Mouse (Mus musculus) telencephalon, adult 2 months (tissue): ENCODE measurements around the gene Dus1l.
"Not testable (repeated sequence)": the region's sequence is repeated elsewhere in the genome, so short reads cannot be mapped to it uniquely, and the experiment has no call there.

Experiments
- DNase-seq: peaks from one replicate; pipeline ENCODE4 v3.0.0-alpha.2; 2011; ENCODE audit warnings: low read depth, low spot score

The Dus1l gene

DNA sequence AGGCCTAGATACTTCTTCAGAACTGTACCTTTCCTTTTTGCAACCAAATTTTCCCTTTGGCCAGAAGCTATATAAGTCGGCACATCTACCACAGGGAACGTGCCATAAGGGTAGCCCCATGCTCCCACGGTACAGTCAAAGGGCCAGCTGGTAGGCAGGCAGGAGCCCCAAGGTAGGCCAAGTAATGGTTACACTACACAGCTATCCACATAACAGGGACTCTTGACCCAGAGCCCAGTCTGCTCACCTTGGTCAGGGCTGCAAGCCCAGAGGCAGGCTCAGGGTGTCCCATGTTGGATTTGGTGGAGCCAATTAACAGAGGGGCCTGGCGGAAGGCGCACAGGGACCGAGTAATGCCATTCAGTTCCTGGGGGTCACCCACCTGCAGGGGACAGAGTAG is 23.4 kb upstream of the Dus1l start:
- no peak for DNase-seq

DNA sequence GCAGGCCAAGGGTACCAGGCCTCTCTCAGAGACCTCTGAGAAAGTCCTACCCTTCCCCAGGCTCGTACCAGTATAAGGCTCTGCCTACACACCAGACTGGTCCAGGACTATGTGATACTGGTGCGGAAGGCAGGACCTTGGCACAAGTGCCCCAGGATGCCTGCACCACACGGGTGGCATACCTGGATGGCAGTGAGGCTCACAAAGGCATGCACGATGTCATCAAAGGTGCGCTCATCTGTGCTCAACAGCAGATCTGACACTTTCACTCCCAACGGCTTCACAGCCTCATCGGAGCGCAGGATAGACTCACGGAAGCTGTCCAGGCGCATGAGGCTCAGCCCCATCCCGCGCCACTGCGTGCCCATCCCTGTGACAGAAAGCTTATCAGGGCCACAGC is 22.0 kb upstream of the Dus1l start:
- no peak for DNase-seq

DNA sequence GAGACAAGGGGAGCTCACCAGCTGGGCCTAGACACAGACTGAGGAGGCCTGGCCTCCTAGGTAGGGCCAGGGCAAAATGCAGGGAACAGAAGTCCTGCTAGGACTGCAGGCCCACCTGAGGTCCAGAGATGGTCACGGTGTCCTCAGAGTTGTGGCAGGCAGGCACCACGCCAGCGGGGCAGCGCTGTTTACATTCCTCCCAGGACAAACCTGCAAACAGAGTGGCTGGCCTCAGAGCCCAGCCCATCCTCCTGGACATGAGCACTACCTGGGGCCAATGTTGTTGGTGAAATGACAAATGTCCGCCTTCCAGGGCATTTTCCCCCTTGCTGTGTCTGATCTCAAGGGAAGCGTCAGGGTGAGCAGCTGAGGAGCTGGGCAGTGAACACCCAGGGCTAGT is 21.2 kb upstream of the Dus1l start:
- no peak for DNase-seq

DNA sequence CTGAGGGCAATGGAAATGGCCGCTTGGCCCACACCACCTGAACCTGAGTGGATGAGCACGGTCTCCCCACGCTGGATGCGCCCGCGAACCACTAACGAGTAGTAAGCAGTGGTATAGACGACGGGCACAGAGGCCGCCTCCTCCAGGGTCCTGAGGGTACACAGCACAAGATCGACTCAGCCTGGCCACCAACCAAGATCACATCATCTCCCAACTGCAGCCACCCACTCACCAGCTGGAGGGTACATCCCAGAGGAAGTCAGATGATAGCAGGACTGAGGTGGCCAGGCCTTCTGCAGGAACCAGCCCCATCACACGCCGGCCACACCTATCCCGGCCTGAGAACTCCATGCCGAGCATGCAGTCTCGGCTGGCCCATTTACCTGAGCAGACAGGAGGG is 15.9 kb upstream of the Dus1l start:
- no peak for DNase-seq

DNA sequence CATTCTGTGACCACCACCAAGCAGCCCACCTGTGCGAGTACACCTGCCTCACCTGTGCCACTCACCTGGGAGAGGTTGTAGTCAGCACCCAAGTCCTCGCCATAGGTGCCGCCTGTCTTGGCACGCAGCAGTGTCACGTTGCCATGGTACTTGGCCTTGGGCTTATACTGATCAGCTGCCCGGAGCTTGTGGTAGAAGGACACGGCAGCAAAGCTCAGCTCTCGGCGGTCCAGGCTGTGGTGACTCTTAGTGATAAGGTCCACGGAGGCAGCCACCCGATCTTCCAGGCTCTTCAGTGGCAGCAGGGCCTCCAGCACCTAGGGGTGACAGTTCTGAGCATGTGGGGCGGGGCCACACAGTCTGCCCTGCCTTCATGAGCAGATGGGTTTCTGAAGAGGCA is 11.8 kb upstream of the Dus1l start:
- DNase-seq: no peak

DNA sequence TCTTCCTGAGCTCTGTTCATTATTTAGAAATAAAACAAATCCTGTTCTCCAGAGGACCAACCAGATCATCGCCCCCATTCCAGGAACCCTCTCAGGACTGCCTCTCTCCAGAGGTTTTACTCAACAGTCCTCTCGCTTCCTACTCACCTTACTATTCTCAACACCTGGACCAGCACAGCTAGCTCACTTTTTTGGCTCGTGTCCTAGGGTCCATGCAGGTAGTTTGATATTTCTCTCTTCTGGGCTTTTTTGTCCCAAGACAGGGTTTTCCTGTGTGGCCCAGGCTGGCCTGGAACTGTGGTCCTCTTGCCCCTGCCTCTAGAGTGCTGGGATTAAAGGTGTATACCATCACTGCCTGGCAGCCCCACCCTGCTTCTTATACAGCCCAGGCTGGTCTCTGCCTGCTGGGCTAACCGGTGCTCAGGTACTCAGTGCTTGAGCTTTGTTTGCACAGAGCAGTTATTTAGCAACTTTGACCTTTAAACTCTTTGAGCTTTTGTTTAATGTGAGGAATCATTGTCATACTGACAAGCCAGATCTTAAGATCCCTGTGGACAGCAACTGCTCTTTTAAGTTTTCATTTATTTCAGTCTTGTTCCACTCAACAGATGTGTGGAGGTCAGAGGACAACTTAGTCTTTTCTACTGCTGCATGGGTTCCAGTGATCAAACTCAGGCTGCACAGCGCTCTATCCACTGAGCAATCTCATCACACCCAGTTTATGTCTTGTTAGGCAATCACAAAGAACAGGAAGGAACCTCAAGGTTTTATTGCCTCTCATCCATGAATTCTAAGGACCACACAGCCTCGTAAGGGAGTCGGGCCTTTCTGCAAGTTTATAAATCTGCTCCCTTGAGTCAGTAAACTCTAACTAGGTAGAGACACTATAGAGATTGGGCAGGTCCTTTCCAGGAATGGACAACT is 9.4 kb upstream of the Dus1l start:
- no peak for DNase-seq

- no peak for DNase-seq
These were observed 8.6 kb upstream of the Dus1l start for GRCm38 (mm10) chr11:120804769-120805168.

GRCm38 (mm10) chr11:120804274-120804673 is 8.1 kb upstream of the Dus1l start:
- no peak for DNase-seq

DNA sequence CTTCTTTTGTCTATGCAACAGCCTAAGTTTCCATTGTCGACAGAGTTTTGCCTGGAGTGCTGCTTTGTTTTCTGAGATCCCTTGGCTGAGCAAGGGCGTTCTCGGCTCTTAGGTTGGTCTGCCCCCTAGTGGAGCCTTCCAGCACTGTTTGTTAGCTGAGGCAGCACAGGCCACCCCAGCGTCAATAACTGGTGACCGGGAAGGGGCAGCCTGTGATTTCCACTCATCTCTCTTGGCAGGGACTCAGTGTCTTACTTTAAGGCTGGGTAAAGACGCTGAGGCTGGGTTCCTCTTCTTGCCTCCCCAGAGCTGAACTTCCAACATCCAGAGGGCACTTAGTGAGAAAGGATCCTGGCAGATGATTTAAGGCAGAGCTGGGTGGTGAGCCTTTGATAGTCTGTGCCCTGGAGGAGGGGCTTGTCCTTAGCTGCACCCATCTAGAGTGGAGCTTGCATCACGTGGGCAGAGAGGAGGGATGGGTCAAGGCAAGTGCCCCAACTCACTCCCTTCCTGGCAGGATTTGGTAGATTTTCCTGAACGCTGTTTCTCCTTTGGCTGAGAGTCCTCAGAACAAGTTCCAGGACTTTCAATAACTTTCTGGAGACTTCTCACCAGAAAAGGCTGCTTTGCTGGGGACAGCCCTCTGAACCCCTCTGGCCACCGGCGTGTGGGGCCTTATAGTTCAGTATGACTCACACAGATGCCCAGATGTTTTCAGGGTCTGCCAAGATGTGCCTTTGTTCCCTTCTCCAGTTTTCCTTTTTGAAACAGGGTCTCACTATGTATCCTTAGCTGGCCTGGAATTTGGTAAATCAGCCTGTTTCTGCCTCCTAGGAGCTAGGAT is 4.1 kb upstream of the Dus1l start:
- DNase-seq: peak; percentile 38

DNA sequence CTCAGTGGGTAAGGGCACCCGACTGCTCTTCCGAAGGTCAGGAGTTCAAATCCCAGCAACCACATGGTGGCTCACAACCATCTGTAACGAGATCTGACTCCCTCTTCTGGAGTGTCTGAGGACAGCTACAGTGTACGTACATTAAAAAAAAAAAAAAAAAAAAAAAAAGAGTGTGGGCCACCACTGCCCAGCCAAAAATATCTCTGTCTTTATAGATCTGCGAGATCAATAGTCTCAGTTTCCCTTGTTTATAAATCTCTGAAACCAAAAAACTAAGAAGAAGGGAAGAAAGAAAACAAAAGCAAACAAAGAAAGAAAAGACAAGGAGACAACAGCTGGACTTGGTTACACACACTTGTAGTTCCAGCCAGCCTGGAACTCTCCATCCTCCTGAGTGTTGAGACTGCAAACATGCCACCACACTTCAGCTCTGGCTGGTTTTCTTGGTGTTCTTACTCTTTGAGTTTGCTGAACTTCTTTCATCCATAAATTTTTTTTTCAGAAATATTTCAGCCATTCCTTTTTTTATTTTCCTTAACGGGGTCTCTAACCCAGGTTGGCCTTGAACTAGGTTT is 3.2 kb upstream of the Dus1l start:
- DNase-seq: no peak

DNA sequence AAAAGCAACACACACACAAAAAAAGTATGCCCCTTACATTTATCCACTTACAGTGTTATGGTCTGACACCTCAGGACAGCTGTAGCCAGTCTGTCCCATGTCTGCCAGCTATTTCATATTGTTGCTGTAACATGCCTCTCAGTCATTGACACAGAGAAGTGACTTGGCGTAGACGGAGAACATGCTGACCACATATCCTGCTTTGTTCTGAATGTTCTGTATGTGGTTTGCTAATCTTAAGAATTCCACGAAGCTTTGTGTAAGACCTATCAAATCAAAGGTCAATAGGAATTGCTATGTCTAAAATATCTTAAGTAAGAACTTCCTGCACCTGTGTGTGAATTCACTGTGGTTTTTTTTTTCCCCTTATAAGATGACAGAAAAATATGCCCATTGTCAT is 2.0 kb upstream of the Dus1l start:
- DNase-seq: no peak

DNA sequence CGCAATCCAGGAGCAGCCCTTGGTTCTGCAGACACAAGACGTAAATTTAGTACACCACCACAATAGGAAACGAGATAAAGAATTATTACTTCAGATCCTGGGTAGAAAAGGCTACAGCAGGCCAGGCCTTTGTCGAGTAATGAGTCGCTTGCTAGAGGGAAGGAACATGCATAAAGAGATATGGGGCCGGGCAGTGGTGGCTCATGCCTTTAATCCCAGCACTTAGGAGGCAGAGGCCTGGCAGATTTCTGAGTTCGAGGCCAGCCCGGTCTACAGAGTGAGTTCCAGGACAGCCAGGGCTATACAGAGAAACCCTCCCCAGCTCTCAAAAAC is 377 bp upstream of the Dus1l start:
- no peak for DNase-seq

DNA sequence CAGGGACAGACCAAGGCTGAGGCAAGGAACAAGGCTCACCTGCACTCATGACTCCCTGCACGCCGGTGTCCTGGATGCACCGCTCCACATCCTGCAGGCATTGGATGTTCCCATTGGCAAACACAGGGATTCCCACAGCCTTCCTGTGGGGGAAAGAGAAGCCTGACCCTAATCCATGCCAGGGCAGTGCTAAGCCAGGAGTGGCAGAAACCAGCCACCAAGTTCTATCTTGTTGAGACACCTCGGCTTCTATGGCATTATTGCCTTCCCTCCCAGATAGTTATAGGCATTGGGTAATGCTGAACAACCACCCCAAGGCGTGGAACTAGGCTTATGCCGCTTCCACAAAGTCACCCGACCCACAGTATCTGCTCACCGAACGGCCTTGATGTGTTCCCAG is 3.6 kb downstream of the Dus1l start:
- no peak for DNase-seq

GRCm38 (mm10) chr11:120789810-120790209 is 6.4 kb downstream of the Dus1l start:
- DNase-seq: no peak

- no peak for DNase-seq
These were observed 6.8 kb downstream of the Dus1l start for GRCm38 (mm10) chr11:120789355-120789754.

GRCm38 (mm10) chr11:120788460-120788859 is 7.7 kb downstream of the Dus1l start:
- not testable (repeated sequence) for DNase-seq

GRCm38 (mm10) chr11:120785145-120785544 is 11.1 kb downstream of the Dus1l start:
- DNase-seq: no peak

DNA sequence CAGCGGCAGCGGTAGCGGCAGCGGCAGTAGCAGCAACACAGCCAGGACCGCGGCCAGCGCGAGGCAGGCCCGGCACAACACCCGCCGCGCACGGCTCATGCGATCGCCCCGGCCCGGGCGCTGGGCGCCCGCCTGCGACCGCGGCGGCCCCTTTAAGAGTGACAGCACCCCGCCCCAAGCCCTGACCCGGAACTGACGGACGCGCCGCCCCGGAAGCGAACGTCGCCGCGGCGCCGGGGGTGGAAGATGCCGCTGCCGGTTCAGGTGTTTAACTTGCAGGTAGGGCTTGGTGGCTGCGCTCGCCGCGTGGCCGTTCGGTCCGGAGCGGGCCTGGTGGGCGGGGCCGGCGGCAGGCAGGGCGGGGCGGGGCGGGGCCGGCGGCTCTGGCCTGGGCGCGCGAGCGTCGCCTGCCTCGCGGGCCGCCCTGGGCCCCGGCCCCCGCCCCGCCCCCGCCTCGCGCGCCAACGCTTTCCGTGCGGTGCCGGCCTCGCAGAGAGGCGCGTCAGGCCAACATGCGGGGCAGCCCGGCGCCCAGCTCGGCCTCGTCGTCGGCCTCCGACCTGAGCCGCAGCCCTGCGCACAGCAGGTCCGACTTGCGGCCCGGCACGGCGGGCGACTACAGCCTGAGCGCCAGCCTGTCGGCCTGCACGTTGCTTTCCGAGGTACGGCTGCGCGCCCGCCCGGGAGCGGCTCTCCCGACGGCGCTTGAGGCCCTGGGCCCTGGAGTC is 12.0 kb downstream of the Dus1l start, which contains the start of the genes Rfng and Gps1:
Gene Rfng, minus strand, starts transcription at position 144 of the 728 bp plus-strand sequence.
Gene Gps1, plus strand, starts transcription at position 209 of the 728 bp plus-strand sequence.
- DNase-seq: peak; percentile 27

GRCm38 (mm10) chr11:120783426-120784063 is 12.7 kb downstream of the Dus1l start:
- no peak for DNase-seq

GRCm38 (mm10) chr11:120781361-120781760 is 14.8 kb downstream of the Dus1l start:
- DNase-seq: not testable (repeated sequence)

DNA sequence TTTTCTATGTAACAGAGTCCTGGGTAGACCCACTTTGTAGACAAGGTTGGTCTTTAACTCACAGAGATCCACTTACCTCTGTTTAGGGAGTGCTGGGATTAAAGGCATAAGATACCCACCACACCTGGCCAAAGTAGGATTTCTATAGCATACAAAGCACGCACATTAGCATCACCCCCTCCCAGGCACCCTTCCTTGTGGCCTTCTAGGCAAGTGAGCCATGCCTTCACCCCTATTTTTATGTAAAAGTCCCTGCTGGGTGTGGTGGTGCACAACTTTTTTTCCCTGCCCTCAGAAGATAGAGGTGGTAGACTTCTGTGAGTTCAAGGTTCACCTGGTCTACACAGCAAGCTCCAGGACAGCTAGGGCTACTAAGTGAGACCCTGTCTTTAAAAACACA is 16.3 kb downstream of the Dus1l start:
- DNase-seq: no peak
